Mouse (Mus musculus) kidney, postnatal 0 days (tissue): ENCODE results near the gene Lipo1. TPM values are rescaled to one million over a fixed set of nuclear protein-coding genes. Genes with fewer than 3 reads are reported as not detected.
"Not testable (repeated sequence)": the region's sequence is repeated elsewhere in the genome, so short reads cannot be mapped to it uniquely, and the experiment has no call there.

Source experiments
- ATAC-seq: fragments of 200-750 bp; cut with Nextera tagmentation; replicated peaks from 2 replicates; pipeline ENCODE4 v1.8.0; 2017; ENCODE audit warnings: low read depth, moderate number of reproducible peaks, moderate TSS enrichment, moderate library complexity; ENCODE audit not compliant: low FRiP score
- DNase-seq: peaks from one replicate; pipeline ENCODE4 v3.0.0-alpha.2; 2016; ENCODE audit warnings: low spot score
- H3K27ac ChIP-seq: fragments of 300-500 bp; sonication (generic); 2 replicates; pipeline ENCODE4 v1.5.1; 2014; ENCODE audit warnings: mild to moderate bottlenecking
- H3K27me3 ChIP-seq: fragments of 300-500 bp; sonication (generic); 2 replicates; pipeline ENCODE4 v1.6.1; 2014; ENCODE audit warnings: low read length, mixed read lengths; ENCODE audit not compliant: insufficient read depth
- H3K36me3 ChIP-seq: fragments of 300-500 bp; sonication (generic); 2 replicates; pipeline ENCODE4 v1.6.1; 2014; ENCODE audit warnings: low read length, mixed read lengths; ENCODE audit not compliant: insufficient read depth
- H3K4me1 ChIP-seq: fragments of 300-500 bp; sonication (generic); replicated peaks from 2 replicates; pipeline ENCODE4 v1.6.1; 2014; ENCODE audit warnings: antibody characterized with exemption, low read length, mixed read lengths; ENCODE audit not compliant: insufficient read depth
- H3K4me2 ChIP-seq: fragments of 300-500 bp; sonication (generic); 2 replicates; pipeline ENCODE4 v1.6.1; 2014; ENCODE audit warnings: mild to moderate bottlenecking, low read length, moderate library complexity, mixed read lengths
- H3K4me3 ChIP-seq: fragments of 300-500 bp; sonication (generic); replicated peaks from 2 replicates; pipeline ENCODE4 v1.5.1; 2014; ENCODE audit warnings: low read depth, low read length
- H3K9ac ChIP-seq: fragments of 300-500 bp; sonication (generic); 2 replicates; pipeline ENCODE4 v1.6.1; 2014; ENCODE audit warnings: low read depth, low read length
- H3K9me3 ChIP-seq: fragments of 300-500 bp; sonication (generic); replicated peaks from 2 replicates; pipeline ENCODE4 v1.6.1; 2016; ENCODE audit warnings: low read length, inconsistent platforms, mixed read lengths
- CTCF ChIP-seq: IDR thresholded peaks from 2 replicates; pipeline ENCODE4 v1.5.1; 2016; ENCODE audit warnings: antibody characterized with exemption, low read depth, mild to moderate bottlenecking, moderate library complexity
- WGBS: fragments of 180-500 bp; shearing (Covaris S2); extraction: QIAGEN DNeasy Blood & Tissue Kit; methylation state at CpG from one replicate; pipeline ENCODE4 v1.1.7; 2014; 5-methylcytosine and 5-hydroxymethylcytosine counted together
- polyA plus RNA-seq: library from polyadenylated mRNA; unstranded; fragments of >200 nt; fragmentation: Nextera tagmentation; extraction: Ambion mirVana; gene quantifications from 2 replicates; pipeline ENCODE4 v1.2.1, GENCODE M21; 2015

Gene Lipo1
- polyA plus RNA-seq = not detected in 2 replicates

- H3K27ac ChIP-seq, H3K36me3 ChIP-seq, H3K9ac ChIP-seq, H3K4me2 ChIP-seq, H3K4me3 ChIP-seq, H3K9me3 ChIP-seq, ATAC-seq, DNase-seq, H3K27me3 ChIP-seq, H3K4me1 ChIP-seq: not testable (repeated sequence)
These were observed at the start of gene Lipo1 for GRCm38 (mm10) chr19:33787359-33787758. Gene Lipo1, minus strand, starts transcription at chr19:33787459.

- Histone ChIP-seq H3K9me3 (no peaks in the 10 kb centered on the region), H3K9ac (no peak overlapping the region), H3K36me3 (no peaks in the 10 kb centered on the region), H3K4me3 (no peak overlapping the region), H3K27ac (no peak overlapping the region), H3K4me1 (no peaks in the 10 kb centered on the region), H3K4me2 (no peak overlapping the region), H3K27me3 (no peaks in the 10 kb centered on the region)
- TF ChIP-seq CTCF = no peak
- 90% methylated on average over 12 of the region's 12 CpGs for whole genome bisulfite sequencing
- no peak; the same call in 1 of the 2 replicates for ATAC-seq
- DNase-seq = no peak
These were observed 532 bp downstream of the Lipo1 start for GRCm38 (mm10) chr19:33786576-33787277.

GRCm38 (mm10) chr19:33761287-33762086 lies 25.8 kb downstream of the Lipo1 start, which contains the start of gene Lipo3:
Gene Lipo3, minus strand, starts transcription at chr19:33761951.
- H3K4me1 ChIP-seq, H3K4me3 ChIP-seq, H3K36me3 ChIP-seq, H3K27ac ChIP-seq, H3K9ac ChIP-seq, H3K4me2 ChIP-seq, H3K9me3 ChIP-seq, DNase-seq, H3K27me3 ChIP-seq: not testable (repeated sequence)
- 35% methylated on average over 12 of the region's 41 CpGs for WGBS
- peak; percentile 89 for ATAC-seq

GRCm38 (mm10) chr19:33751259-33751658 lies 36.0 kb downstream of the Lipo1 start, which contains the start of gene Lipo2:
Gene Lipo2, minus strand, starts transcription at chr19:33751359.
- not testable (repeated sequence) for H3K4me2 ChIP-seq, ATAC-seq, H3K9me3 ChIP-seq, H3K9ac ChIP-seq, H3K27ac ChIP-seq, H3K4me1 ChIP-seq, H3K36me3 ChIP-seq, H3K4me3 ChIP-seq, DNase-seq, H3K27me3 ChIP-seq
- WGBS = 96% methylated on average over 1 of the region's 1 CpGs

Other genes starting within 250 kb of the Lipo1 start
- not detected in 2 replicates for gene Gm8978, start 162.2 kb downstream of the Lipo1 start, polyA plus RNA-seq
- 0.31 and 0.38 TPM in 2 replicates for gene Lipo2, start 36.1 kb downstream of the Lipo1 start, polyA plus RNA-seq
- gene Lipo3, start 25.5 kb downstream of the Lipo1 start, polyA plus RNA-seq = 20.9 and 21.9 TPM in 2 replicates
- 0.26 and 0.47 TPM in 2 replicates for gene Lipf, start 173.7 kb upstream of the Lipo1 start, polyA plus RNA-seq
- not detected in 2 replicates for gene Lipk, start 220.8 kb upstream of the Lipo1 start, polyA plus RNA-seq